Mouse (Mus musculus) hindbrain, postnatal 0 days (tissue): ENCODE results near the gene Nhsl2. TPM values are rescaled to one million over a fixed set of nuclear protein-coding genes. Genes with fewer than 3 reads are reported as not detected.

Experiments used
- ATAC-seq: fragments of 200-750 bp; cut with Nextera tagmentation; 2 replicates; pipeline ENCODE4 v1.8.0; 2017; ENCODE audit warnings: mild to moderate bottlenecking, moderate TSS enrichment, moderate library complexity
- DNase-seq: peaks from one replicate; pipeline ENCODE4 v3.0.0-alpha.2; 2015; ENCODE audit warnings: low spot score
- H3K27ac ChIP-seq: fragments of 300-500 bp; sonication (generic); 2 replicates; pipeline ENCODE4 v1.5.1; 2014; ENCODE audit warnings: mild to moderate bottlenecking
- H3K27me3 ChIP-seq: fragments of 300-500 bp; sonication (generic); 2 replicates; pipeline ENCODE4 v1.6.1; 2014; ENCODE audit warnings: low read length, mixed read lengths; ENCODE audit not compliant: insufficient read depth
- H3K36me3 ChIP-seq: fragments of 300-500 bp; sonication (generic); 2 replicates; pipeline ENCODE4 v1.6.1; 2014; ENCODE audit warnings: low read length, mixed read lengths; ENCODE audit not compliant: insufficient read depth
- H3K4me1 ChIP-seq: fragments of 300-500 bp; sonication (generic); 2 replicates; pipeline ENCODE4 v1.6.1; 2014; ENCODE audit warnings: antibody characterized with exemption, low read length, mixed read lengths; ENCODE audit not compliant: insufficient read depth
- H3K4me2 ChIP-seq: fragments of 300-500 bp; sonication (generic); 2 replicates; pipeline ENCODE4 v1.6.1; 2014; ENCODE audit warnings: low read depth, mild to moderate bottlenecking, low read length, moderate library complexity, mixed read lengths
- H3K4me3 ChIP-seq: fragments of 300-500 bp; sonication (generic); 2 replicates; pipeline ENCODE4 v1.5.1; 2014; ENCODE audit warnings: low read length
- H3K9ac ChIP-seq: fragments of 300-500 bp; sonication (generic); replicated peaks from 2 replicates; pipeline ENCODE4 v1.6.1; 2014; ENCODE audit warnings: mild to moderate bottlenecking, low read length, moderate library complexity, mixed read lengths
- H3K9me3 ChIP-seq: fragments of 300-500 bp; sonication (generic); 2 replicates; pipeline ENCODE4 v1.6.1; 2016; ENCODE audit warnings: low read length, mixed read lengths
- CTCF ChIP-seq: IDR thresholded peaks from 2 replicates; pipeline ENCODE4 v1.5.1; 2016; ENCODE audit warnings: antibody characterized with exemption, control low read depth, low read depth
- WGBS: fragments of 180-500 bp; shearing (Covaris S2); extraction: QIAGEN DNeasy Blood & Tissue Kit; methylation state at CpG from one replicate; pipeline ENCODE4 v1.1.7; 2014; 5-methylcytosine and 5-hydroxymethylcytosine counted together
- polyA plus RNA-seq: library from polyadenylated mRNA; unstranded; fragments of >200 nt; fragmentation: Nextera tagmentation; extraction: Ambion mirVana; gene quantifications from 2 replicates; pipeline ENCODE4 v1.2.1, GENCODE M21; 2015
- total RNA-seq: library from RNA; depleted of rRNA; stranded (reverse); fragments of >200 nt; gene quantifications from 2 replicates; pipeline ENCODE4 v1.2.3, GENCODE M21; 2014

The Nhsl2 gene
- total and polyA plus RNA-seq, 2 experiments from 2014 or later: 5.8 to 32.5 TPM

DNA sequence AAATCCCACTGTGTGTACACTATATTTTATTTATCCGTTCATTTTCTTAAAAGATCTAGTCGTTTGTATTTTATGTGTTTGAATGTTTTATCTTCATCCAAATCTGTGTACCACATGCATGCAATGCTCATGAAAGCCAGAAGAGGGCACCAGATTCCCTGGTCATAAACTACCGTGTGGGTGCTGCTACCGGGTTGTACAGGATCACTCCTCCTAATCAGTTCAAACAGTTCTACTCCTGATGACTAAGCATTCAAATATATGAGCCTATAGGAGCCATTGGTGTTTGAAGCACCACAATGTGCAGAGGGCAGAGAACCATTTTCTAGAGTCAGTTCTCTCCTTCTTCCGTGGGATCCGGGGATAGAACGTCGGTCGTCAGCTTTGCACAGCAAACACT, 210.3 kb downstream of the Nhsl2 start:
- no peak overlapping the region for H3K4me2 ChIP-seq
- no peak for ATAC-seq
- 62% methylated on average over 9 of the region's 9 CpGs for WGBS
- H3K9ac ChIP-seq: no peak overlapping the region
- H3K27ac ChIP-seq: no peak overlapping the region
- no peak for DNase-seq
- peak; percentile 67 for TF ChIP-seq CTCF
- no peaks in the 10 kb centered on the region for H3K4me1 ChIP-seq
- H3K4me3 ChIP-seq: no peak overlapping the region
- H3K27me3 ChIP-seq: no peaks in the 10 kb centered on the region
- H3K36me3 ChIP-seq: no peaks in the 10 kb centered on the region
- no peaks in the 10 kb centered on the region for H3K9me3 ChIP-seq

DNA sequence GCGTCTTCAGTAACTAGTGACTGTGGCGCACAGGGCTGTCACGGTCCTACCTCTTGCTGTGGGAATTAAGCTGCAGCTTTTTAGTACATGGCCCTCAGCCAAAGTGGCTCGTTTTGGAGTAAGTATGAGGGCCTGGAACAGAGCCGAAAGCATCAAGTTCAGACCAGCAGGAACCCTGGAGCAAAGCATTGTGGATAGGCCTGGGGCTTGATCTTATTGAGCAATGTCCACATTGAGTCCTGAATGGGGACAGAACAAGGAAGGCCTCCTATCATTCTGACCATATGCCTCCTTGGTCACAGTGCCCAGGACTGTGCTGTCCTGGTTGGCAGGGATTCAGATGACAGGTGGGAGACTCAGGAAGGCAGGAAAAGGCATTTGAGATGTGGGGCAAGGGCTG, 211.1 kb downstream of the Nhsl2 start:
- Histone ChIP-seq H3K9ac (no peak overlapping the region), H3K27me3 (no peaks in the 10 kb centered on the region), H3K36me3 (no peaks in the 10 kb centered on the region), H3K4me2 (no peak overlapping the region), H3K4me1 (no peaks in the 10 kb centered on the region), H3K9me3 (no peaks in the 10 kb centered on the region), H3K27ac (no peak overlapping the region), H3K4me3 (no peak overlapping the region)
- DNase-seq (peak; percentile 60), ATAC-seq (peak; percentile 64)
- 63% methylated on average over 5 of the region's 5 CpGs for WGBS
- TF ChIP-seq CTCF: no peak

DNA sequence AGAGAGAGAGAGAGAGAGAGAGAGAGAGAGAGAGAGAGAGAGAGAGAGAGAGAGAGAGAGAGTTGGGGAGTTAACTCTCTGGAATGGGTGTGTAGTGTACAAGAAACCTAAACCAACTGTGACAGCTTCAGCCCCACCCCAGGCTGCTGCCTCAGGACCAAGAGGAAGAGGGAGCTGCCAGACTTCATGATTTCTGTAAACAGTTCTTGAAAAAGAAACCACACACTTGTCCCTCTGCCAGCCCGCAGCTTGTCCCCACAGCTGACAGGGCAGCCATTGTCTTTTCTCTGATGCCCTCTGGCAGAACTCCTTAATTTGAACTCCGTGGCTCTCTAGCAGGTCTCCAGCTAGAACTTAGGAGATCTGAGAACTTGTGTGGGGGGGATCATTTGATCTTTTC, 211.7 kb downstream of the Nhsl2 start:
- peak; percentile 55 for DNase-seq

DNA sequence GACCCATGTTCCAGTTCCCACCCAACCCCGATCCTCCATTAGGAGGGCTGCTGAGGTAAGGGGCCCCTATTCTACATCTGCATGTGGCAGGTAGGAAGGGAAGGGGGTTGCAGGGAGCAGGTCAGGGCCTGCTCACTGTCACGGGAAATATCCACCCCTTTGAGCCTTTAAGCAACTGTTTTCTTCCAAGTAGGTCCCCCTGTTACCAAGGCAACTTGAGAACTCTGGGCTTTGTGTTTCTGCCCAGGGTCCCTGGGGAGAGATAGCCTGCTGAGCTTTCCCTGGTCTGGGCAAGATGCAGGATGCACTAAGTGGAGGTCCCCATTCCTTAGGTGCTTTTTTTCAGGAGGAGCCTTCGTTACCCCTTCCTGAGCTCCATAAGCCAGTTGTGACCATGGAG, 214.9 kb downstream of the Nhsl2 start:
- Histone ChIP-seq H3K9ac (no peak overlapping the region), H3K36me3 (no peaks in the 10 kb centered on the region), H3K4me1 (no peaks in the 10 kb centered on the region), H3K4me2 (no peak overlapping the region), H3K9me3 (no peaks in the 10 kb centered on the region), H3K27ac (no peak overlapping the region), H3K4me3 (no peak overlapping the region), H3K27me3 (no peaks in the 10 kb centered on the region)
- ATAC-seq (no peak), DNase-seq (no peak)
- TF ChIP-seq CTCF: no peak
- 44% methylated on average over 3 of the region's 3 CpGs for WGBS

More for the DNA sequence above, 211.7 kb downstream of the Nhsl2 start:
- H3K4me1 ChIP-seq: no peaks in the 10 kb centered on the region
- ATAC-seq: no peak
- no peak overlapping the region for H3K27ac ChIP-seq
- H3K4me3 ChIP-seq: no peak overlapping the region
- 32% methylated on average over 2 of the region's 2 CpGs for WGBS
- no peak overlapping the region for H3K9ac ChIP-seq
- H3K36me3 ChIP-seq: no peaks in the 10 kb centered on the region
- no peak overlapping the region for H3K4me2 ChIP-seq
- no peak for TF ChIP-seq CTCF
- no peaks in the 10 kb centered on the region for H3K9me3 ChIP-seq
- H3K27me3 ChIP-seq: no peaks in the 10 kb centered on the region

DNA sequence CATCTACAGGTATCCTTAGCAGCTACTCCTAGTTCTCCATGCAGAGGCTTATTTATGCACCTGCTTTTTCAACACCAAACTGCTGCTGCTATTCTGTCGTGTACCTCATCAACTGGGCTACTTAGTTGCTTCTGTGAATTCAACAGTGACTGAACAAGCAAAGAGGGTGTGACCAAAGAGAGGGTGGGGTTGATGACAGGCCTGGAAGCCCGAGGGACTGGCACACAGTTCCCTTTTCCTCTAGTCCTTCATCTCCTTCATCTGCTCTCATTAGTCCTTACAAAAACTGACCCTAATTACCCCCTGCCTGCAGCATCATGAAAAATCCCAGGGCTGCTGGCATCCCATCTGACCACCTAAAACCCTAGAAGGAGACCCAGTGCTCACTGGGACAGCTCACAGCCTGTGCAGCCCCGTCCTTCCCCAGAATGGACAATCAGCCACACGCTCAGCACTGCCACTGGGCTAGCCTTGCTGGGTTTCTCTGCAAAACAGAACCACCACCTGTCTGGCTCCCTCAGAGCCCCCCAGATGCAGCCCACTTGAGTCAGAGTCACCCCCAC, 216.1 kb downstream of the Nhsl2 start:
- Histone ChIP-seq H3K4me3 (no peak overlapping the region), H3K27ac (no peak overlapping the region), H3K36me3 (no peaks in the 10 kb centered on the region), H3K27me3 (no peaks in the 10 kb centered on the region), H3K9ac (no peak overlapping the region), H3K4me2 (no peak overlapping the region), H3K4me1 (no peaks in the 10 kb centered on the region), H3K9me3 (no peaks in the 10 kb centered on the region)
- WGBS: 60% methylated on average over 4 of the region's 4 CpGs
- ATAC-seq (no peak), DNase-seq (no peak)
- no peak for TF ChIP-seq CTCF

DNA sequence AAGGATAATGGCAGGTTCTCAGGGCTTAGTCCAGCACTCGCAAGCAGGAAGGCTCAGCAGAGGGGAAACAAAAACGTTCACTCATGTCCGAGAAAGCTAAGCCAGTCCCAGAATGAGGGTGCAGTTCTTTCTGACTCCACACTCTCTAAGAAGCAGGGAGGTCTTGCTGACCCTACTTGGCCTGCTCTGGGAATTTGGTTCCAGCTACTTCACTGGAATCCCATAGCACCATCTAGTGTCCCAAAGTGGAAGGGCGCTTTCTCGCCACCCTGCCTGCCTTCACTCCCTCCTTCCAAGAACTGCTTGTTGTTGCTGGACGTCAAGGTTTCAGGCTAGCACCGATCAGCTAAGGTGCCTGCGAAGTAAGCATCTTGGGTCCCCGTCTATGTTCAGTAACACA, 216.9 kb downstream of the Nhsl2 start:
- Histone ChIP-seq H3K27ac (no peak overlapping the region), H3K27me3 (no peaks in the 10 kb centered on the region), H3K4me3 (no peak overlapping the region), H3K36me3 (no peaks in the 10 kb centered on the region), H3K9me3 (no peaks in the 10 kb centered on the region), H3K4me2 (no peak overlapping the region), H3K9ac (no peak overlapping the region), H3K4me1 (no peaks in the 10 kb centered on the region)
- DNase-seq (peak; percentile 87), ATAC-seq (peak; percentile 31)
- 26% methylated on average over 9 of the region's 9 CpGs for WGBS
- TF ChIP-seq CTCF: peak; percentile 91

DNA sequence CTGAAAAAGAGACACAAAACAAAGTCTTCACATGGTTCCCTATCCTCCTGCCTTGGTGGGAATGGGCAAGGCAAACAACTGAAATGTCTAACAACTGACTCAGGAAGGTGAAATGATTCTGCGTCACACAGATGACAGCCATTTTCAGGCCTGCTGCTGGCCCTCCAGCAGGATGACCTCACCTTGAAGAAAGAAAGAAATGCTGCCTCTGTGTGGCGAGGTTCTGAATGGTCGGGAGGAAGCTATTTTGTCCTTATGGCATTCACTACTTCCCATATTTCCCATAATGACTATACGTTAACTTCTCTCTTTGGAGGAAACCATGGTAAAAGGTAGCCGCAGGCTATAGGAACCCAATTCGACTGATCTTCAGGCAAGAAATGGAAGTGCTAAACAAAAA, 217.9 kb downstream of the Nhsl2 start:
- Histone ChIP-seq H3K9me3 (no peaks in the 10 kb centered on the region), H3K4me3 (no peak overlapping the region), H3K9ac (no peak overlapping the region), H3K27me3 (no peaks in the 10 kb centered on the region), H3K4me1 (no peaks in the 10 kb centered on the region), H3K36me3 (no peaks in the 10 kb centered on the region), H3K27ac (no peak overlapping the region), H3K4me2 (no peak overlapping the region)
- TF ChIP-seq CTCF: peak; percentile 53
- peak; percentile 35 for DNase-seq
- ATAC-seq: no peak
- 69% methylated on average over 6 of the region's 6 CpGs for WGBS
